Mouse (Mus musculus) lung, adult 2 months (tissue): ENCODE results near the gene Clk1. TPM values are rescaled to one million over a fixed set of nuclear protein-coding genes. Genes with fewer than 3 reads are reported as not detected.

Experiments
- DNase-seq: peaks from one replicate; pipeline ENCODE4 v3.0.0; 2022
- H3K4me1 ChIP-seq: fragments of 200-500 bp; 2 replicates; pipeline ENCODE4 v1.6.1; 2011; ENCODE audit warnings: low read length; ENCODE audit not compliant: control insufficient read depth, insufficient read depth
- H3K4me3 ChIP-seq: fragments of 200-500 bp; replicated peaks from 2 replicates; pipeline ENCODE3; 2011; ENCODE audit warnings: low read depth, mild to moderate bottlenecking, control low read depth, low read length; ENCODE audit errors: extremely low read depth
- CTCF ChIP-seq: fragments of 200-500 bp; IDR thresholded peaks from 2 replicates; pipeline ENCODE4 v1.5.1; 2011; ENCODE audit warnings: mild to moderate bottlenecking, low read length, control low read depth; ENCODE audit not compliant: insufficient read depth
- POLR2A ChIP-seq: fragments of 200-500 bp; IDR thresholded peaks from 2 replicates; pipeline ENCODE4 v1.6.1; 2011; ENCODE audit warnings: low read depth, mild to moderate bottlenecking, control low read depth, low read length, borderline replicate concordance; ENCODE audit errors: extremely low read depth
- WGBS: fragments of 180-500 bp; shearing (Covaris S2); methylation state at CpG from one replicate; pipeline ENCODE4 v1.1.7; 2018; 5-methylcytosine and 5-hydroxymethylcytosine counted together
- polyA plus RNA-seq: library from polyadenylated mRNA; depleted of rRNA; stranded (reverse); fragments of >200 nt; gene quantifications from 2 replicates; pipeline ENCODE4 v1.2.3, GENCODE M21; 2012

Gene Clk1
- polyA plus RNA-seq, 1 experiment: 89.9 TPM

DNA sequence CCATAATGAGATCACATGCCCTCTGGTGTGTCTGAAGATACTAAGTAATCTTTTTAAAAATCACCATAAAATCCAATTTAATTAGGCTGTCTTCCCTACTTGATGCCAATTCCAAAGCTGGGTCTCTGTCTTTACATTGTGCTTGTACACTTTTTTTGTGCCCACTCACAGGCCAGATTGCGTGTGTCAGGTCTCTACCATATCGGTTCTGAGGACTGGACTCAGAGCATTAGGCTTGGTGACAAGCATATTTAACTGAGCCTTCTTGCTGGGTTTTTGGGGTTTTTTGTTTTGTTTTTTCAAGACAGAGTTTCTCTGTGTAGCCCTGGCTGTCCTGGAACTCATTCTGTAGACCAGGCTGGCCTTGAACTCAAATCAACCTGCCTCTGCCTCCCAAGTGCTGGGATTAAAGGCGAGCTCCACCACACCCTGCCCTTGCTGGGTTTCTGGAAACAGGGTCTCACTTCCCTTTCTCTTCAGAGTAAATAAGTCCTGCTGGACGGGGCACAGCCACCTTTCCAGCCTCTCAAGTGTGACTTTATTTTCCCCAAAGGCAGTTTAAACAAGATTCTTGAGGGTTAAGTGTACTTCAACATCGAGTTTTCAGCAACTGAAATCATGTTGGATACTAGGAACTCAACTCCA lies 14.2 kb downstream of the Clk1 start:
- TF ChIP-seq POLR2A (no peak), CTCF (no peak)
- WGBS: 66% methylated on average over 5 of the region's 5 CpGs
- Histone ChIP-seq H3K4me3 (no peak overlapping the region), H3K4me1 (no peaks in the 10 kb centered on the region)
- DNase-seq: no peak

DNA sequence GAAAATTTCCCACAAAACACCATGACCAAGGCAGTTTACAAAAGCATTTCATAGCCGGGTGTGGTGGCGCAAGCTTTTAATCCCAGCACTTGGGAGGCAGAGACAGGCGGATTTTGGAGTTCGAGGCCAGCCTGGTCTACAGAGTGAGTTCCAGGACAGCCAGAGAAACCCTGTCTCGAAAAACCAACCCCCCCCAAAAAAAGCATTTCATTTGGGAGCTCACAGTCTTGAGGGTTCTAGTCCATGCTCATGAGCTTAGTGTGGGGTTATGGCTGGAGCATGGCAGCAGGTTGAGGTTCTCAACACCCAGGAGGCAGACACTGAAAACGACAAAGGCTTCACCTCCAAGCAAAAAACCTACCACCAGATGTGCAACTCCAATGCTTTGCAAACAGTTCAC lies 15.7 kb downstream of the Clk1 start:
- 84% methylated on average over 6 of the region's 6 CpGs for WGBS
- DNase-seq: no peak
- Histone ChIP-seq H3K4me3 (no peak overlapping the region), H3K4me1 (no peaks in the 10 kb centered on the region)
- TF ChIP-seq CTCF: no peak
- TF ChIP-seq POLR2A: no peak

DNA sequence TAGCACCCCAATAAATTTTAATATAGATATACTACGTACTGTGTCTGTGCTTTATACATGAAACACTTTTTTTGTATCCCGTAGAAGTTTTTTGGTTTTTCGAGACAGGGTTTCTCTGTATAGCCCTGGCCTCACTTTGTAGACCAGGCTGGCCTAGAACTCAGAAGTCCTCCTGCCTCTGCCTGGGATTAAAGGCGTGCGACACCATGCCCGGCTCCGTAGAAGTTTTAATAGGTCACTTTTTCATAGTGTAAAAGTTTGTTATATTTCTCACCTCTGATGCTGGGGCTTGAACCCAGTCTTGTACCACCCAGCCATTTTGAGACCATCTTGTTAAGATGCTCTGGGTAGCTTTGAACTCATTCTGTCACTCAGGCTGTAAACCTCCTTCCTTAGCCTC lies 16.5 kb downstream of the Clk1 start:
- 95% methylated on average over 7 of the region's 7 CpGs for WGBS

DNA sequence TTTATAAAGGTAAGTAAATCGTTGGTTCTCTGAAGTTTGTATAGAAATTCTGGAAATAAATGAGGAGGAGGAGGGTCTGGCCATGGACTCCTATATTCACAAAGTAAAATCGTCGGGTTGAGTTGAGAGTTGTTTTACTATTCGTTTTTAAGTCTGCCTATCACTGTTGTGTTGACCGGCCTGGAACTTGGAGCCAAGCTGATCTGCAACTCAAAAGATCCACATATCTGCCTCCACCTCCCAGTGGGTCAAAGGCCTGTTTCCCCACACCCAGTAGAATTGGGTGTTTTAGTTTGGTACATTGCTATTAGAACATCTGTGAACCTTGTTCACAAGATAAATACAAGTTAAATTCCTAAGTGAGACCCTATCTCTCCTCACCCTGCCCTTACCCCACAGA lies 20.1 kb downstream of the Clk1 start:
- no peaks in the 10 kb centered on the region for H3K4me1 ChIP-seq
- WGBS: 94% methylated on average over 5 of the region's 5 CpGs
- no peak for TF ChIP-seq POLR2A
- TF ChIP-seq CTCF: no peak
- H3K4me3 ChIP-seq: no peak overlapping the region
- DNase-seq: no peak

More for the DNA sequence above, 16.5 kb downstream of the Clk1 start:
- Histone ChIP-seq H3K4me1 (no peaks in the 10 kb centered on the region), H3K4me3 (no peak overlapping the region)
- DNase-seq: no peak
- TF ChIP-seq POLR2A (no peak), CTCF (no peak)

DNA sequence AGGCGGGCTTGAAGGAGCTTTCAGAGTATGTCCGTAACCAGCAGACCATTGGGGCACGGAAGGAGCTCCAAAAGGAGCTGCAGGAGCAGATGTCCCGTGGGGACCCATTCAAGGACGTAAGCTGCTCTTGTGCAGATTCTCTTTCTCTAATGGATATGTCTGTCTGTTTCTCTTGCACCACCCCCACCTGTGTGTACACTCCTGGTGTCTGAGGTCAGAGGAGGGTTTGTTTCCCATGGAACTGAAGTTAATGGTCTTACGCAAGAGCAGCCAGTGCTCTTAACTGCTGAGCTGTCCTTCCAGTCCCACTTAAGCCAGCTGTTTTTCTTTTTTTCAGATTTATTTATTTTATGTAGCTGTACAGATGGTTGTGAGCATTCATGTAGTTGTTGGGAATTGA lies 22.5 kb downstream of the Clk1 start:
- 85% methylated on average over 6 of the region's 6 CpGs for WGBS
- H3K4me1 ChIP-seq: no peaks in the 10 kb centered on the region
- no peak for TF ChIP-seq POLR2A
- H3K4me3 ChIP-seq: no peak overlapping the region
- no peak for DNase-seq

DNA sequence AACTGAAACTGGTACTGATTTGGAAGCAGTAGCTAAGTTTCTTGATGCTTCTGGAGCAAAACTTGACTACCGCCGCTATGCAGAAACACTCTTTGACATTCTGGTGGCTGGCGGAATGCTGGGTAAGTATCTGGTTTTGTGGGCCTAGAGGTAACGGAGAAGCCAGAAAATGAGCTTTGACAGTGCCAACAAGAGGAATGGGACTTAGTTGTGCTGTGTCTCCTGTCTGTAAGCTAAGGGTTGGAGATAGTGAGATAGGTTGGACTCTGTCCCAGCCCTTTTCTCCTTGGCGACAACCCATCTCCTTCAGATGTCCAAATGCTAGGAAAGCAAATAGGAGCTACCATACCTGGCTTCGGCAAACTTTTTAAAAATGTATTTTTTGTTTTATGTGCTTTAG lies 26.1 kb downstream of the Clk1 start:
- Histone ChIP-seq H3K4me1 (no peaks in the 10 kb centered on the region; the same call in 1 of the 2 replicates), H3K4me3 (no peak overlapping the region)
- no peak for TF ChIP-seq CTCF
- no peak for TF ChIP-seq POLR2A
- DNase-seq: no peak
- 90% methylated on average over 6 of the region's 6 CpGs for WGBS

DNA sequence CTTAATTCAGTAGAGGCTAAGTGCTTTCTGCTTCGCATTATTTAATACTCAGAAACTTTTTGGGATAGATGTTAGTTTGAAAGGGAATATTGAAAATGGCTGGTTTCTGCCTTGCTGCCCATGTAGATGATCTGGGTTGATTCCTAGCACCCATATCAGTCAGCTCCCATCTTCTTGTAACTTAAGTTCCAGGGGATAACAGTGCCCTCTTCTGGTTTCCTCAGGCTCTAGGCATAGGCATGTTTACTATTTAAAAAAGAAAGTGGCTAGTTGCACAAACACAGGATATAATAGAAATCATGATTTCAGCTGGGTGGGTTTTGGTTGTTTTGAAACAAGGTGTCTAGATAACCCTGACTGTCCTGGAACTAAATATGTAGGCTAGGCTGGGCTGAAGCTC lies 27.7 kb downstream of the Clk1 start:
- no peak for DNase-seq
- 94% methylated on average over 1 of the region's 1 CpGs for WGBS
- no peak overlapping the region for H3K4me3 ChIP-seq
- TF ChIP-seq POLR2A (no peak), CTCF (no peak)
- H3K4me1 ChIP-seq: peaks cover 4% of the 10 kb centered on the region

DNA sequence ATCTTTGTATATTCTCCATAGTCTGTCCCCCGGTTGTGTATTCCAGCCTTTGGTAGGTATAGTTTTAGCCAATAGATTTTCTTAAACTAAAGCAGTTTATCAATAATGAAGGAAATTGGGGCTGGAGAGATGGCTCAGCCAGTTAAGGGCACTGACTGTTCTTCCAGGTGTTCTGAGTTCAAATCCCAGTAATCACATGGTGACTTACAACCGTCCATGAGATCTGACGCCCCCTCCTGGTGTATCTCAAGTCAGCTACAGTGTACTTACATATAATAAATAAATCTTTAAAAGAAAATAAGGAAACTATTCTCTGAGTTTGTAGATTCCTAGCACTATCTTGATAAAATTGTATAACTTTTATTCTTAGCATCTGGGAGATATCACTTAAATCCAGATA lies 28.5 kb downstream of the Clk1 start:
- Histone ChIP-seq H3K4me1 (peaks cover 4% of the 10 kb centered on the region), H3K4me3 (no peak overlapping the region)
- TF ChIP-seq CTCF: no peak
- no peak for TF ChIP-seq POLR2A
- no peak for DNase-seq
- WGBS: 91% methylated on average over 3 of the region's 3 CpGs

DNA sequence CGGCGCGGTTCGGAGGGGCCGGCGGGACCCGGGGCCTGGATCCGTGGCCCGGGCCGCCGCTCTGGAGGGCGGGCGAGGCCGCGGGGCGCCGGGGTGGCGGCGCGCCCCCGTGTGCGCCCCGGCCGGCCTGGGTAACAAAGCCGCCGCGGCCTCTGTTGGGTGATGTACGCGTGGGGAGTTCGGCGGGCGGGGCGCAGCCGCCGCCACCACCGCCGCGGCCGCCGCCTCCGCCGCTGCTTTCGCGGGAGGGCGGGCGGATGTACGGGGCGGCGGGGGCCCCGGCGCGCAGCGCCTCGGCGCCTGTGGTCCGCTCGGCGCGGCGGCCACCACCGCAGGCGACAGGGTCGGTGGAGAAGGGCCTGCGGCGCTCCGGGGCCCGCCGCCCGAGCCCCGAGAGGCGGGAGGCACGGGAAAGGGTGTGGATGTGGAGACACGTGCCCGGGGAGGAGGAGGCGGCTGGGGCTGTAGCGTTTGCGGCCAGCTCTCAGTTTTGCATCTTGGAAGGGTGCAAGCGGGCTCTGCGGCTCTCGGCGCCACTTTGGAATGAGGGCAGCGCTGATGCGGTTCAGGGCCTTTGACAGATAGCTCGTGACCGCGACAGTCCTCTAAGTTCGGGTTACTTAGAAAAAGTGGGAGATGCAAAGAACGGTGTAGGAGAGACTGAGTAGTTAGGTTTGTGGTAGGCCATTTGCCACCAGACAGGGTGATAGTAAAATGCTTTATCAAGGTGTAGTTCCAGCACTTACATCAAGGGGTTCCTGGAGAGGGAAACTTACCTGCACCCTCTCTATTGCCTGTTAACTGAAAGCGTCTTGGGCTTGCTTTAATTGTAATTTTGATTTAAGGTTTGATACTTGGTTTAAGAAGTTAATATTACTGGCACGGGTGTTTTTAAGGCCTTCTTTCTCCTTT lies 30.3 kb downstream of the Clk1 start:
- TF ChIP-seq POLR2A (no peak), CTCF (no peak)
- WGBS: 1% methylated on average over 88 of the region's 90 CpGs
- H3K4me1 ChIP-seq: peaks cover 4% of the 10 kb centered on the region
- H3K4me3 ChIP-seq: peak overlapping the region; percentile 91
- DNase-seq: peak; percentile 47

DNA sequence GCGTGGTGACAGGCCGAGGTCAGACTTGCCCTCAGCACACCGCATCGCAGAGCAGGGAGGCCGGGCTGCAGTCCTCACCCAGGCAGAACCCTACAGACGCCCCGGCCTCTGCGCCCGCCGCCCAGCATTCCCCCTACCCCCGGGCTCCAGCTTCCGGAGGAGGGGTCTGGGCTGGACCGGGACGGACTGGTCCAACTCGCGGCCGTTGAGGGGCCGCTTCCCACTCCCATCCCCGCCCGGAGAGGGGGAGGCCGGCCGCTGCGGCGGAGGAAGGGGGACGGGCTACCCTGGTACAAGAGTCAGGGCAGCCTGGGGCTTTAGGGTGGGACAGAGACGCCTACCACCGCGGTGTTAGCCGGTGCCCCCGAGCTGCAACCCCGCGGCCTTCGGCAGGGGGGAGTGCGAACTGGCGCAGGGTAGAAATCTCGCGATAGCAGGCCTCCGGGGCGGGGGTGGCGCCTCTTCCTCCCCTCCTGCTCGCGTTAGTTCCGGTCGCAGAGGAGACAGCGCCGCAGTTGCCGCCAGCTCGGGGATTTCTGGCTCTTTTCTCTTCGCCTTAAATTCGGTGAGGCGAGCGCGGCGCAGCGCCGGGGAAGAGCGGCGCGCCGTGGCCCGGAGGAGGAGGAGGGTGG lies 31.1 kb downstream of the Clk1 start, which contains the start of gene Bzw1:
Gene Bzw1, plus strand, starts transcription at position 247 of the 632 bp plus-strand sequence.
- TF ChIP-seq POLR2A (peak; percentile 82; the same call in 1 of the 2 replicates), CTCF (no peak)
- peak; percentile 91 for DNase-seq
- Histone ChIP-seq H3K4me1 (peaks cover 4% of the 10 kb centered on the region), H3K4me3 (peak within 1 kb of the TSS; percentile 91)
- WGBS: under 1% methylated on average over 61 of the region's 61 CpGs
